ENCODE assay signal across 20 mouse cellular contexts in genomic region chr19:22628878-22629277, GRCm38 (mm10).
A peak's percentile ranks its signal among the peaks of the same experiment; 100 is the strongest.
DNase-seq lines count a peak whose midpoint lies in the region; ATAC-seq and TF ChIP-seq lines count a peak whose summit lies in the region.
"Had no signal": no experiment of that assay in that cellular context is flagged by ENCODE, and none has a peak within 500 bp of the region (broad histone marks: within the 10 kb centered on the region; RNA-seq: fewer than 3 reads in every experiment).

No protein-coding gene starts in this region.

- H3K4me2 ChIP-seq in hindbrain, postnatal 0 days (ENCODE audit: low read depth, low read length): no peak overlapping the region
- H3K4me2 ChIP-seq in hindbrain, embryonic 13.5 days: no peak overlapping the region
- no peak overlapping the region for H3K4me2 ChIP-seq in midbrain, postnatal 0 days (ENCODE audit: low read depth, low read length, poor library complexity, severe bottlenecking)
- H3K4me2 ChIP-seq in midbrain, embryonic 15.5 days: no peak overlapping the region
- H3K4me2 ChIP-seq: embryonic facial prominence, embryonic 13.5 days; embryonic facial prominence, embryonic 15.5 days; forebrain, embryonic 13.5 days; forebrain, embryonic 15.5 days had no signal

- no peak overlapping the region for H3K9ac ChIP-seq in hindbrain, postnatal 0 days (replicated peaks; ENCODE audit: low read length)
- no peak overlapping the region for H3K9ac ChIP-seq in hindbrain, embryonic 13.5 days
- H3K9ac ChIP-seq in midbrain, postnatal 0 days (replicated peaks; ENCODE audit: low read length, poor library complexity, severe bottlenecking): no peak overlapping the region
- no peak overlapping the region for H3K9ac ChIP-seq in midbrain, embryonic 15.5 days
- H3K9ac ChIP-seq: embryonic facial prominence, embryonic 13.5 days; embryonic facial prominence, embryonic 15.5 days; forebrain, embryonic 13.5 days; forebrain, embryonic 15.5 days; forebrain, postnatal 0 days had no signal

- H3K4me3 ChIP-seq in hindbrain, postnatal 0 days (ENCODE audit: low read length): no peak overlapping the region
- no peak overlapping the region for H3K4me3 ChIP-seq in hindbrain, embryonic 13.5 days
- H3K4me3 ChIP-seq in midbrain, postnatal 0 days (ENCODE audit: low read depth, low read length): no peak overlapping the region
- no peak overlapping the region for H3K4me3 ChIP-seq in midbrain, embryonic 15.5 days
- H3K4me3 ChIP-seq: embryonic facial prominence, embryonic 13.5 days; embryonic facial prominence, embryonic 15.5 days; erythroblast, embryonic 14.5 days; forebrain, embryonic 13.5 days; forebrain, embryonic 15.5 days had no signal

- no peaks in the 10 kb centered on the region for H3K9me3 ChIP-seq in hindbrain, postnatal 0 days (ENCODE audit: low read length)
- H3K9me3 ChIP-seq in hindbrain, embryonic 13.5 days: no peaks in the 10 kb centered on the region
- no peaks in the 10 kb centered on the region for H3K9me3 ChIP-seq in midbrain, postnatal 0 days (ENCODE audit: low read length)
- no peaks in the 10 kb centered on the region for H3K9me3 ChIP-seq in midbrain, embryonic 15.5 days
- H3K9me3 ChIP-seq: embryonic facial prominence, embryonic 13.5 days; embryonic facial prominence, embryonic 15.5 days; forebrain, embryonic 13.5 days; forebrain, embryonic 15.5 days had no signal

- H3K27ac ChIP-seq in hindbrain, postnatal 0 days: no peak overlapping the region
- H3K27ac ChIP-seq in hindbrain, embryonic 13.5 days: no peak overlapping the region
- H3K27ac ChIP-seq in midbrain, postnatal 0 days (ENCODE audit: low read depth, low read length): no peak overlapping the region
- H3K27ac ChIP-seq in midbrain, embryonic 15.5 days: no peak overlapping the region
- H3K27ac ChIP-seq: embryonic facial prominence, embryonic 13.5 days; embryonic facial prominence, embryonic 15.5 days; forebrain, embryonic 13.5 days; forebrain, embryonic 15.5 days had no signal

- WGBS in hindbrain, postnatal 0 days: 76% methylated on average over 3 of the region's 3 CpGs
- 76% methylated on average over 3 of the region's 3 CpGs for WGBS in hindbrain, embryonic 13.5 days
- WGBS in midbrain, postnatal 0 days: 82% methylated on average over 3 of the region's 3 CpGs
- WGBS in midbrain, embryonic 15.5 days: 89% methylated on average over 3 of the region's 3 CpGs

- peak; percentile 50 for DNase-seq in cerebellum, adult 9-11 months
- DNase-seq in cerebellum, adult 8-10 months: no peak
- DNase-seq in hindbrain, postnatal 0 days (ENCODE audit: low spot score): peak; percentile 33
- DNase-seq in midbrain, postnatal 0 days (ENCODE audit: low spot score): peak; percentile 47
- DNase-seq in fat pad, adult 2 months (ENCODE audit: extremely low read depth, low read depth, low spot score): peak; percentile 1
- DNase-seq: adrenal gland, adult 2 months; adrenal gland, postnatal 10 days; adrenal gland, postnatal 25 days; cerebellum, adult 11 months; cerebellum, postnatal 10 days; embryo, embryonic 11 days; forebrain, postnatal 0 days had no signal

- H3K36me3 ChIP-seq in hindbrain, postnatal 0 days (ENCODE audit: insufficient read depth, low read length): no peaks in the 10 kb centered on the region
- H3K36me3 ChIP-seq in hindbrain, embryonic 13.5 days: no peaks in the 10 kb centered on the region
- no peaks in the 10 kb centered on the region for H3K36me3 ChIP-seq in midbrain, postnatal 0 days (ENCODE audit: insufficient read depth, low read length)
- H3K36me3 ChIP-seq in midbrain, embryonic 15.5 days (replicated peaks): no peaks in the 10 kb centered on the region
- H3K36me3 ChIP-seq: embryonic facial prominence, embryonic 13.5 days; embryonic facial prominence, embryonic 15.5 days; forebrain, embryonic 15.5 days had no signal

- no peaks in the 10 kb centered on the region for H3K27me3 ChIP-seq in hindbrain, postnatal 0 days (ENCODE audit: insufficient read depth, low read length)
- no peaks in the 10 kb centered on the region for H3K27me3 ChIP-seq in hindbrain, embryonic 13.5 days
- H3K27me3 ChIP-seq in midbrain, postnatal 0 days (ENCODE audit: insufficient read depth, low read length): no peaks in the 10 kb centered on the region
- no peaks in the 10 kb centered on the region for H3K27me3 ChIP-seq in midbrain, embryonic 15.5 days (replicated peaks)
- H3K27me3 ChIP-seq: embryonic facial prominence, embryonic 13.5 days; embryonic facial prominence, embryonic 15.5 days; forebrain, embryonic 13.5 days; forebrain, embryonic 15.5 days had no signal

- peak; percentile 45; the same call in 1 of the 2 replicates for ATAC-seq in hindbrain, postnatal 0 days
- no peak for ATAC-seq in hindbrain, embryonic 13.5 days (ENCODE audit: low FRiP score)
- ATAC-seq in midbrain, postnatal 0 days (ENCODE audit: low FRiP score): no peak
- no peak for ATAC-seq in midbrain, embryonic 15.5 days (replicated peaks)
- ATAC-seq in granulocyte monocyte progenitor cell, adult 5-6 weeks (replicated peaks; ENCODE audit: poor library complexity, severe bottlenecking): no peak
- ATAC-seq: forebrain, embryonic 13.5 days; forebrain, embryonic 15.5 days; forebrain, postnatal 0 days had no signal

- no peaks in the 10 kb centered on the region for H3K4me1 ChIP-seq in hindbrain, postnatal 0 days (ENCODE audit: insufficient read depth, low read length)
- no peaks in the 10 kb centered on the region for H3K4me1 ChIP-seq in hindbrain, embryonic 13.5 days (replicated peaks)
- H3K4me1 ChIP-seq in midbrain, postnatal 0 days (ENCODE audit: insufficient read depth, low read length): no peaks in the 10 kb centered on the region
- no peaks in the 10 kb centered on the region for H3K4me1 ChIP-seq in midbrain, embryonic 15.5 days
- H3K4me1 ChIP-seq: embryonic facial prominence, embryonic 13.5 days; embryonic facial prominence, embryonic 15.5 days; forebrain, embryonic 13.5 days; forebrain, embryonic 15.5 days had no signal

- no peak for TF ChIP-seq CTCF in hindbrain, postnatal 0 days (IDR thresholded peaks at IDR 0.05; ENCODE audit: low read depth)
- TF ChIP-seq CTCF in midbrain, postnatal 0 days (IDR thresholded peaks at IDR 0.05): no peak
